Mouse (Mus musculus) gonadal fat pad, adult 2 months (tissue): ENCODE results near the gene Csrnp1. TPM values are rescaled to one million over a fixed set of nuclear protein-coding genes. Genes with fewer than 3 reads are reported as not detected.

ENCODE experiments used
- DNase-seq: peaks from one replicate; pipeline ENCODE4 v3.0.0-alpha.2; 2012; ENCODE audit warnings: low read depth
- polyA plus RNA-seq: library from polyadenylated mRNA; depleted of rRNA; stranded (reverse); fragments of >200 nt; gene quantifications from 2 replicates; pipeline ENCODE4 v1.2.3, GENCODE M21; 2012

Csrnp1 gene
- polyA plus RNA-seq, 1 experiment = 28.6 TPM

GRCm38 (mm10) chr9:119978151-119978810 is 6.2 kb downstream of the Csrnp1 start:
- DNase-seq = no peak

DNA sequence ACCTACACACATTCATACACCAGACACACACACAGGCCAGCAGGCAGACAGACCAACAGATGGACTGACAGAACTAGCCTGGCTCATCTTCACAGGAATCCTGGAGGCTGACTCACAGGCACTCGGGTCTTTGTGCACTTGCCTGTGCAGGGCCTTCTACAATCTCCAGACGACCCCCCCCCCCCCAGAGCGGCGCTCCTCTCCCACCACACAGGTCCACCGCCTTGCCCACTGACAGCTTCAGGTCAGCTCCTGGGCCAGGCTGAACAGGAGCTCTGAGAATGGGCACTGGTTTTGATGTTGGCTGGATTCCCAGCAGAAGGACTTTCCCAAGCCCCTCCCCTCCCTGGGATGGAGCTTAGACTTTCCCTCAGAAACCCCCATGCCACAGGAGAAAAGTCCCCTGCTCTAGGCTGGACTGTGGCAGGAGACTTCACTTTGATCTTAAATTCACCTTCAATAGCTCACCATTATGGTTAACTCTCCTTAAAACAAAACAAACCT is 6.8 kb downstream of the Csrnp1 start:
- DNase-seq = no peak

DNA sequence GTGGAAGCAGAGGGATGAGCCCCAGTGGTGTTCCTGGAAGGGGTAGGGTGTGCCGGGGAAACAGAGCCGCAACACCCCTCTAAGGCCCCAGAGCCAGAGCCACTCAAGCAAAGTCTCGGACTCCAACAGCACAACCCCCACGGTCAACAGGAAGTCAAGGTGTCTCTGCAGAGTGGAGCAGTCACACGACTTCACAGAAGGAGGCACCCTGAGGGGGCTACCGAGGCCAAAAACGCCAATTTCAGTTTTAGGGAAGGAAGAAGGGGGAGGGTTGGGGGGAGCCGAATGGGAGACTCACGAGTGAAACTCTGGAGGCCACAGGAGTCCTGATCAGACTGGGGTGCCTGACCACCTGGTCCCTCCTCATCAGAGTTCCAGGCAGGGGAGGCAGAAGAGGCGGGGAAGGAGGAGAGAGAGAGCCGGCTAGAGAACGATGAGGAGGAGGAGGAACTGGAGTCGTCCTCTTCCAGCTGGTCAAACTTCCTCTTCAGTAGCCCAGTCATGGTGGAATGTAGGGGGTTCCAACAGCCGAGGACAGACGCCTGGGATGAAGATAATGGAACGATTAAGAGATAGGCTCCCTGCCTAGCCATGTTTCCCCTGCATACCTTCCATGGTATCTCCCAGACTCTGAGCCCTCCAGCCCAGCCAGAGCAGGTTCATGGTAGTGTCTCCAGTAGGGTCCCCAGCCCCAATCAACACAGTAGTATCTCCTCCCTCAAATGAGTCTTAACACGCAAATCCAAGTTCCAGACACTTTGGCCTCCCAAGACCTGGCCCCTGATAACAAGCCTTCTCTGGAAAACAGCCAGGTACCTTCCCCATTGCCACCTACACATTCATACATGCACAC is 7.5 kb downstream of the Csrnp1 start:
- DNase-seq = no peak

- no peak for DNase-seq
These were observed 9.2 kb downstream of the Csrnp1 start for GRCm38 (mm10) chr9:119975286-119975685.

GRCm38 (mm10) chr9:119974609-119975008 is 9.8 kb downstream of the Csrnp1 start:
- DNase-seq = no peak

GRCm38 (mm10) chr9:119973869-119974520 is 10.5 kb downstream of the Csrnp1 start:
- DNase-seq = no peak

- DNase-seq = no peak
These were observed 11.2 kb downstream of the Csrnp1 start for GRCm38 (mm10) chr9:119973281-119973680.

- no peak for DNase-seq
These were observed 11.9 kb downstream of the Csrnp1 start for GRCm38 (mm10) chr9:119972582-119972981.

- no peak for DNase-seq
These were observed 12.3 kb downstream of the Csrnp1 start for GRCm38 (mm10) chr9:119972166-119972565.

DNA sequence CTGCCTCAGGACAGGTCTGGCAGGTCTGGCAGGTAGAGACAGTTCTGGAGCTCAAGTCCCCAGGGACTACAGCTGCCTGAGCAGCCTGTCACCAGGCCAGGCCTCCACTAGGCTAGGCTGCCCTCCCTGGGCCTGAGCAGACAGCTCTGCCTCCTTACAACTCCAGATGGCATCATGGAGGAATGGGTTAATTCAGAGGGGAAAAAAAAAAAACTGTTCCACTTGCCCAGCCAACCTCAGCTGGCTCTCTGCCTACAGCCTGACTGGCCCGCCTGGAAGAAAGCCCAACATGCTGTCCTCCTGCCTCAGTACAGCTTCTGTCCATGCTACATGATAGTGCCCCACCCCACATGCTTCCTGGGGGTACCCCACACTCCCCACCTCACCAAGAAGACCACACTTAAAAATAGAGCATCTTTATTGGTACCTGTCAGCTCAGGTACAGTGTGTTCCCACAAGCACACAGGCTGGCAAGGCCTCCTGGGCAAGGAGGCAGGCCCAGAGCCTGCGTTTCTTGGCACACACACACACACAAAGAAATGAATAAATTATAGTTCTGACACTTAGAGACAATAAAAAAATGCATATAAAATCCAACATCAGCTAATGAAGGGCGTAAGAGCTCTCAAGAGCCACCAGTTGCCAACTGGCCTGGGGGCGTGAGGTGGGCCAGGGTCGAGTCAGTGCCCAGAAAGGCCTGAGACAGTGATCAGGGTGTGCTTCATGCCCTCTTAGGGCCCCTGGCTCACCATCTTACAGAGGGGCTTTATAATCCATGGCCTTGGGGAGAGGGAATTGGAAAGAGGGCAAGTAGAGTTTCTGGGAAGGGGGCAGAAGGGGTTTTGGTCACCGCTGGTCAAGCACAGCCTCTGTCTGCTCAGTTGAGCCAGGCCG is 13.4 kb downstream of the Csrnp1 start:
- DNase-seq = peak; percentile 71

GRCm38 (mm10) chr9:119970221-119970620 is 14.2 kb downstream of the Csrnp1 start:
- peak; percentile 56 for DNase-seq

DNA sequence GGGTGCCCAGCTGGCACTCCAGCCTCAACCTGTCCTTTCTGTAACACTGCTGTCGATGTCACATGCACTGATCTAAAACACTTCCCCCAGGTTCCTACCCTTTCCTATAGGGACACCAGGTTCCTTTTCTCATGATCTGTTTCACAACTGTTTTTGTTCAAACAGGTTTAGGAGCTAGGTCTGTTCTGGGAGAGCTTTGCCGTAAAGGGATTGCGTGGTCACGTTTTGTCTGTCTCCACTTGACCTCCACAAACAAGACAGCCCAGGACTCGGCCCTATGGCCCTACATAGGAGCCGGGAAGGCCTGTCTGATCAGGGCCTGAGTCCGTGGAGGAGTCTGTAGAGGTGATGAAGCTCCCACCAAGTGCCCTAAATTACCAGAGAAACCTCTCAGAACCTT is 14.6 kb downstream of the Csrnp1 start:
- peak; percentile 83 for DNase-seq

GRCm38 (mm10) chr9:119966221-119966910 is 18.1 kb downstream of the Csrnp1 start:
- DNase-seq = no peak

DNA sequence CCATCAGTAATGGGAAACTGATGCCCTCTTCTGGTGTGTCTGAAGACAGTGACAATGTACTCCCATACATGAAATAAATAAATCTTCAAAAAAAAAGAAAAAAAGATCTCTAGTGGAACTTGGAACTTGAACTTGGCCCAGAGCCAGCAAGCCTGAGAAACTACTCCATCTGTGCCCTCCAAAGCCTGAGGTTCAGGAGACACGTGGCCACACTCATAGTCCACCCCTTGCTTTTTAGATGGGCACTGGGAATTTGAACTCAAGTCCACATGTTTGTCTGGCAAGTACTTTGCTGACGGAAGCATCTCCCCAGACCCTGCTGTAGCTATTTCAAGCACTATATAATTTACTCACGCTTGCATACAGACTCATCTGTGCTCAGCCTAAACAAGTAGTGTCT is 19.3 kb downstream of the Csrnp1 start:
- no peak for DNase-seq

DNA sequence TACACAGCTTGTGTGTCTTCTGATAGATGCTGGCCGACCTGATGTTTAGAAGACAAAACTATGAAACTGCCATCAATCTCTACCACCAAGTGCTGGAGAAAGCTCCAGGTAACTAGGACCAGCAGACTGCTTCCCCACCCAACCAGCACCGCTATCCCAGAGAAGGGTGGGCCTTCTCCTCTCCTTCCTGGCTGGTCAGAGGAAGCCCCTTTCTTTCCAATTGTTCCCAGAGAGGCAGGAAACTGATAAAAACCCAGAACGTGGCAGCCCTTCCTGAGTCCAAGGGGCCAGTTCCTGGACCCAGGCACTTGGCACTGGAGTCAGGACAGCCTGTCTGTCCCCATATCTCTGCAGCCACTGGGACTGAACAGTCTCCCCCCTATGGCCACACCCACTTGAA is 20.3 kb downstream of the Csrnp1 start:
- DNase-seq = no peak

GRCm38 (mm10) chr9:119962987-119963667 is 21.3 kb downstream of the Csrnp1 start:
- peak; percentile 65 for DNase-seq

DNA sequence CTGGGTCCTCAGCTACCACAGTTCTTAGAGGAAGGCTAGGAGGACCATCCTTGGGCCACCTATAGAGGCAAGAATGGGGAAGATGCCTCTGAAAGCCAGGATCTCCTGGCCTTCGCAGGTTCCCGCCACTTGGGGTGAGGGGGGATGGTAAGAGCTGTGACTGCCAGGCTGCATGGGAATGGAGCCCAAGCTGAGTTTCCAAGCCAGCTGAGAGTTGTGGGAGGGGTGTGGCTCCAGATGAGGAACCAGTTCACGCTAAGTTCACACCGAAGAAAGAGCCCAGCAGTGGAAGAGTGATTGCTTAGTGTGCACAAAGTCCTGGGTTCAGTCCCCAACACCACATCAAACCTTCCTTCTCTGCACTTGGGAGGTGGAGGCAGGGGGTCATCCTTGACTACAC is 22.2 kb downstream of the Csrnp1 start:
- DNase-seq = no peak

DNA sequence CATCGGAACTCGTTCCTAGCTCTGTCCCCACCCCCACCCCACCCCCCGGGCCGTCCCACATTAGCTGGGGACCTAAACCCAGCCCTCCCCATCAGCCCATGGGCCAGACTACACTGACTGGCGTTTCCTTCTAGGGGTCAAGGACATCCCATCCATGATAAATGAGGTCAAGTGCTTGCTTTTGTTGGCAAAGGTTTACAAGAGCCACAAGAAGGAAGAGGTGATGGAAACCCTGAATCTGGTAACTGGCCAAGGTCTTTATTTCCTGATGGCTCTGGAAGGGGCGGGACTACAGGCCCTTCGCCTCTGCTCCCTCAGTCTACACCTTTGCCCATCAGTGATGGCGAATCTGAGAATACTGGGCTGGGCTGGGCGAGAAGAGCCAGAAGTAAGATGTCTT is 25.6 kb downstream of the Csrnp1 start:
- no peak for DNase-seq

DNA sequence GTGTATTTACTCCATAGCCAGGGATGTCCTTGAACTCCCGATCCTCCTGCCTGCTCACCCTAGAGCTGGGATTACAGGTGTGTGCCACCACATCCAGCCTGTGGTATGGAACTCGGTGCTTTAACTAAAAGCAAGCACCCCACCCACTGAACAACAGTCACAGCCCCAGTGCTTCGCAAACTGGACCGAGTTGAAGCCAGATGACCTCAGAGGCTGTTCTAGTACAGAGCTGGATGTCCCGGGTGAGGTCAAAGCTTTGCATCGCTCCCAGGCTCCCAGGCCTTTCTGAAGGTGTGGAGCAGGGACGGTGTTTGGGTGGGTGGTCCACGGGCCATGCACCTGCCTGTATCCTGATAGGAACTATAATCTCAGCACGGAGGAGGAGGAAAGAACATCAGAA is 33.1 kb downstream of the Csrnp1 start:
- no peak for DNase-seq

GRCm38 (mm10) chr9:119950434-119950833 is 34.0 kb downstream of the Csrnp1 start:
- DNase-seq = no peak
